Mouse (Mus musculus): ENCODE data around the gene Vmn2r43. TPM values are rescaled to one million over a fixed set of nuclear protein-coding genes. Genes with fewer than 3 reads are reported as not detected.
"Not testable (repeated sequence)": the region's sequence is repeated elsewhere in the genome, so short reads cannot be mapped to it uniquely, and the experiment has no call there.

Gene Vmn2r43
- not detected for total RNA-seq (2021)
- long read RNA-seq, experiment 1: 0 reads
- long read RNA-seq, experiment 2: 0 reads

DNA sequence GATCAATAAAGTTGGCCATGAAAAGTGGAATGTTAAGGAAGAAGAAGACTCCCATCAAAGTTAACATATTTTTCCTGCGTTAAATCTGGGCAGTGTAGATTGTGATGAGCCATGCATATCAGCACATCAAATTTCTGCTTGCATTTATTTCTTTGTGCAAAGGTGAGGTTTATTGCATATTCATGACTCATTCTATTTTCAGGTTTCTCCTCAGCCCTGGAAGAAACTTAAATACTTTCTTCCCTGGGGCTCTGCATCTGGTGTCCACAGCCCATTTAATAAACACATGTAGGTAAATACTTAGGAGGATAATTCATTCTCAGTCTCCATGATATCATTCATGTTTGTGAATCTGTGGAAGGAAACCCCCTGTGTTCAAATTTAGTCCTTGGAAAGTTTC is at the start of gene Vmn2r43:
Gene Vmn2r43 (minus strand): TSS at position 101 of the 400 bp plus-strand sequence.
- H3K4me3 ChIP-seq; H3K27ac ChIP-seq; DNase-seq (ENCODE audit: low spot score in 2 of 2): not testable (repeated sequence)

DNA sequence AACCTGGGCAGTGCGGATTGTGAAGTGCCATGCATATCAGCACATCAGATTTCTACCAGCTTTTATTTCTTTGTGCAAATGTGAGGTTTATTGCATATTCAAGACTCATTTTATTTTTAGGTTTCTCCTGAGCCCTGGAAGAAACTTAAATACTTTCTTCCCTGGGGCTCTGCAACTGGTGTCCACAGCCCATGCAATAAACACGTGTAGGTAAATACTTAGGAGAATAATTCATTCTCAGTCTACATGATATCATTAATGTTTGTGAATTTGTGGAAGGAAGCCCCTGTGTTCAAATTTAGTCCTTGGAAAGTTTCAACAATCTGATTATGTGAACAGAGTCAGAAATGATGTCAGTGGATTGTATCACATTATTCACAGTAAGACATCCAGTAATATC is 60.2 kb downstream of the Vmn2r43 start, which contains the start of gene Vmn2r42:
Gene Vmn2r42 (minus strand): TSS at position 101 of the 400 bp plus-strand sequence.
- DNase-seq (ENCODE audit: low spot score in 2 of 2); H3K27ac ChIP-seq; H3K4me3 ChIP-seq: not testable (repeated sequence)

Other genes with a start within 250 kb of the Vmn2r43 start
- gene Vmn2r41, start 98.9 kb downstream of the Vmn2r43 start, total RNA-seq (2021): not detected
- not detected for gene Vmn2r42, start 60.3 kb downstream of the Vmn2r43 start, total RNA-seq (2021)
- not detected for gene Vmn2r44, start 122.7 kb upstream of the Vmn2r43 start, total RNA-seq (2021)
- gene Vmn2r45, start 228.5 kb upstream of the Vmn2r43 start, total RNA-seq (2021): not detected

All from layer of hippocampus, adult 2 months (tissue).